Mouse (Mus musculus) heart, embryonic 12.5 days (tissue): Measurements from ENCODE around the gene Bloc1s3. TPM values are rescaled to one million over a fixed set of nuclear protein-coding genes. Genes with fewer than 3 reads are reported as not detected.
A peak's percentile ranks its signal among the peaks of the same experiment; 100 is the strongest.

Source experiments
- ATAC-seq: fragments of 200-750 bp; cut with Nextera tagmentation; 2 replicates; pipeline ENCODE4 v1.8.0; 2017; ENCODE audit warnings: moderate TSS enrichment, moderate library complexity; ENCODE audit not compliant: insufficient number of reproducible peaks, low FRiP score
- H3K27ac ChIP-seq: fragments of 300-500 bp; sonication (generic); 2 replicates; pipeline ENCODE4 v1.5.1; 2016; ENCODE audit warnings: mild to moderate bottlenecking, moderate library complexity; ENCODE audit not compliant: poor library complexity, severe bottlenecking
- H3K27me3 ChIP-seq: fragments of 300-500 bp; sonication (generic); replicated peaks from 2 replicates; pipeline ENCODE4 v1.6.1; 2016; ENCODE audit warnings: mild to moderate bottlenecking, moderate library complexity
- H3K36me3 ChIP-seq: fragments of 300-500 bp; sonication (generic); 2 replicates; pipeline ENCODE4 v1.6.1; 2016; ENCODE audit warnings: mild to moderate bottlenecking, moderate library complexity
- H3K4me1 ChIP-seq: fragments of 300-500 bp; sonication (generic); replicated peaks from 2 replicates; pipeline ENCODE4 v1.6.1; 2016; ENCODE audit warnings: mild to moderate bottlenecking
- H3K4me2 ChIP-seq: fragments of 300-500 bp; sonication (generic); 2 replicates; pipeline ENCODE4 v1.6.1; 2016; ENCODE audit warnings: mild to moderate bottlenecking, moderate library complexity
- H3K4me3 ChIP-seq: fragments of 300-500 bp; sonication (generic); 2 replicates; pipeline ENCODE4 v1.5.1; 2016; ENCODE audit warnings: mild to moderate bottlenecking
- H3K9ac ChIP-seq: fragments of 300-500 bp; sonication (generic); 2 replicates; pipeline ENCODE4 v1.6.1; 2016; ENCODE audit warnings: mild to moderate bottlenecking, moderate library complexity
- H3K9me3 ChIP-seq: fragments of 300-500 bp; sonication (generic); replicated peaks from 2 replicates; pipeline ENCODE4 v1.6.1; 2016; ENCODE audit warnings: mild to moderate bottlenecking, moderate library complexity
- WGBS: fragments of 180-500 bp; shearing (Covaris S2); methylation state at CpG from one replicate; pipeline ENCODE4 v1.1.7; 2016; 5-methylcytosine and 5-hydroxymethylcytosine counted together
- polyA plus RNA-seq: library from polyadenylated mRNA; unstranded; fragments of >200 nt; fragmentation: Nextera tagmentation; extraction: Ambion mirVana; gene quantifications from 2 replicates; pipeline ENCODE4 v1.2.1, GENCODE M21; 2016

Gene Bloc1s3
- polyA plus RNA-seq, 1 experiment from 2014 or later: 2.4 TPM

DNA sequence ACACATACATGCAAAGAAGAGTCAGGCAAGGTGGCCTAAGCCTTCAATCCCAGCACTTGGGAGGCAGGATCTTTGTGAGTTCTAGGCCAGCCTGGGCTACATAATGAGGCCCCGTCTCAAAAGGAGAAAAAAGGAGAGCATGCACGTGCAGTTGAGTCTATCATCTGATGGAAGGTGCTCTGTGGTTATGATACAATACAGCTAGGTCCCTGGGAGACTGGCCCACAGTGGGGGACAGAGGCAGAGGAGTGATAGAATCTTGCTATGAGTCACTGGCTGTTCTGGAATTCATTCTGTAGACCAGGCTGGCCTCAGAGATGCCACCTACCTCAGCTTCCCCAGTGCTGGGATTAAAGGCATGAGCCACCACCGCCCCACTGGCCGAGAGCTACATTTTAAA lies 45.7 kb downstream of the Bloc1s3 start:
- Histone ChIP-seq H3K4me1 (peaks cover 43% of the 10 kb centered on the region), H3K4me3 (peak overlapping the region; percentile 31; the same call in 1 of the 2 replicates), H3K9me3 (no peaks in the 10 kb centered on the region), H3K27me3 (peaks cover 16% of the 10 kb centered on the region; the same call in 1 of the 2 replicates), H3K4me2 (peak overlapping the region; percentile 62), H3K36me3 (no peaks in the 10 kb centered on the region), H3K9ac (0 out of 2 replicates have a peak overlapping the region, but pooled peaks have one; percentile 21), H3K27ac (peak overlapping the region; percentile 56; the same call in 1 of the 2 replicates)
- WGBS: 62% methylated on average over 4 of the region's 4 CpGs
- no peak for ATAC-seq

DNA sequence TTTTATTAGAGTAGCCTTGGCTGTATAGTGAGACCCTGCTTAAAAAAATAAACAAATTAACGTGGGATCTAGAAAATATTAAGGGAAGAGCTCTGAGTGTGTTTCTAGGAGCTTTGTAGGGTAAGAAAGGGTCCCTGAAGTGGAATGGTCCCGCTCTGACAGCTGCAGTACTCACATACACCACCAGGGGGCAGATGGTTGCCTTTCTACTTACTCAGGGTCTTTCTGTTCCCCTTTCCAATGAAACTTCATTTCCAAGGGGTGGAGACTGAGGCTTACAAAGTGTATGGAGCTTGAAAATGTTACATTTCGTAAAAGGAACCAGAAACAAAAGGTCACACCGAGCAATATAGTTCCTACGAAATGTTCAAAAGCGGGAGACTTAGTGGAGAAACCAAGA lies 46.7 kb downstream of the Bloc1s3 start:
- Histone ChIP-seq H3K9me3 (no peaks in the 10 kb centered on the region), H3K27ac (no peak overlapping the region), H3K4me1 (peaks cover 48% of the 10 kb centered on the region), H3K4me2 (no peak overlapping the region), H3K9ac (0 out of 2 replicates have a peak overlapping the region, but pooled peaks have one; percentile 32), H3K4me3 (no peak overlapping the region), H3K27me3 (peaks cover 11% of the 10 kb centered on the region; the same call in 1 of the 2 replicates), H3K36me3 (peaks cover 4% of the 10 kb centered on the region; the same call in 1 of the 2 replicates)
- WGBS: 14% methylated on average over 6 of the region's 6 CpGs
- no peak for ATAC-seq

DNA sequence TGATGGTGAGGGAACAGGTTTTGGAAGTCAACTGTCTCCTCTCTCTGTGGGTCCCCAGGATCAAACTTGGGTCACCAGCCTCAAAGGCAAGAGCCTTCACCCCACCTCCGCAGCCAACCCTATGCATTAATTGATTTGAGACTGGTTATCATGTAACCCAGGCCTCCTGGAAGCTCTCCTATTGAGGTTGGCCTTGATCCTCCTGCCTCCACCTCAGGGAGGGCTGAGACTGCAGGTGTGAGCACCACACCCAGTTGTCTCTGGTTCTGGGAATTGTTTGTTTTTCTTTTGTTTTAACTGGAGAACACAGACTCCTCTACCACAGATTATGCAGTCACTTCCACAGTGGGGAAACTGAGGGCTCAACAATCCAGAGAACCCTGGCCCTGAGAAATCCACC lies 47.7 kb downstream of the Bloc1s3 start:
- no peak overlapping the region for H3K27ac ChIP-seq
- no peak overlapping the region for H3K4me3 ChIP-seq
- 85% methylated on average over 1 of the region's 1 CpGs for WGBS
- H3K9me3 ChIP-seq: no peaks in the 10 kb centered on the region
- H3K4me2 ChIP-seq: no peak overlapping the region
- H3K36me3 ChIP-seq: peaks cover 11% of the 10 kb centered on the region; the same call in 1 of the 2 replicates
- no peak overlapping the region for H3K9ac ChIP-seq
- H3K4me1 ChIP-seq: peaks cover 47% of the 10 kb centered on the region
- peaks cover 2% of the 10 kb centered on the region; the same call in 1 of the 2 replicates for H3K27me3 ChIP-seq
- no peak for ATAC-seq

DNA sequence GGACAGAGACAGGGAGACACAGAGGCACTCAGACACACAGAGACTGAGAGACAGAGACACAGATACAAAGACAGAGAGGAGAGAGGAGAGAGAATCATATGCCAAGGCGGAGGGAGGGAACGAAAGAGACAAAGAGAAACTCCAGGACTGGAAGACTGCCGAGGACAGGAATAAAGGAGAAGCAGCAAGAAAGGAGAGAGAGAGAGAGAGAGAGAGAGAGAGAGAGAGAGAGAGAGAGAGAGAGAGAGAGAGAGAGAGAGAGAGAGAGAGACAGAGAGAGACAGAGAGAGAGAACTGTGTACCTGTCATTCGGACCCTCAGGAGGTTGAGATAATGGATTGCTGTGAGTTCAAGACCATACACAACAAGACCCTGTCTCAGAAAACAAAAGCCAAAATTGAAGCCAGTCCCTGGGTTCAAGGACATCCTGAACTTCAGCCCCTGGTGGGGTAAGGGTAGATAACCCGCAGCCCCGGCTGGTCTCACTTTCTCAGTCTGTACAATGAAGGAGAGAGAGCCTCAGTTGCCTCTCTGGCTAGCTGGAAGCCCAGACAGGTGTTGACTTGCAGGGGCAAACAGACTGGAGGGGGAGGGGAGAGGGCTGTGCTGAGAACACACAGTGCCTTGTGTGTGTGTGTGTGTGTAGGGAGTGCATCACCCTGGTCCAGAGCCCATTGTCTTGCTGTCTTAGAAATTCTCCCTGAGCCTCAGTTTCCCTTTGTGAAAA lies 48.9 kb downstream of the Bloc1s3 start:
- peaks cover 18% of the 10 kb centered on the region for H3K36me3 ChIP-seq
- H3K9me3 ChIP-seq: no peaks in the 10 kb centered on the region
- ATAC-seq: no peak
- peak overlapping the region; percentile 88 for H3K27ac ChIP-seq
- H3K9ac ChIP-seq: peak overlapping the region; percentile 95
- H3K27me3 ChIP-seq: no peaks in the 10 kb centered on the region
- peak overlapping the region; percentile 100 for H3K4me3 ChIP-seq
- H3K4me1 ChIP-seq: peaks cover 35% of the 10 kb centered on the region
- 19% methylated on average over 6 of the region's 6 CpGs for WGBS
- peak overlapping the region; percentile 97 for H3K4me2 ChIP-seq

DNA sequence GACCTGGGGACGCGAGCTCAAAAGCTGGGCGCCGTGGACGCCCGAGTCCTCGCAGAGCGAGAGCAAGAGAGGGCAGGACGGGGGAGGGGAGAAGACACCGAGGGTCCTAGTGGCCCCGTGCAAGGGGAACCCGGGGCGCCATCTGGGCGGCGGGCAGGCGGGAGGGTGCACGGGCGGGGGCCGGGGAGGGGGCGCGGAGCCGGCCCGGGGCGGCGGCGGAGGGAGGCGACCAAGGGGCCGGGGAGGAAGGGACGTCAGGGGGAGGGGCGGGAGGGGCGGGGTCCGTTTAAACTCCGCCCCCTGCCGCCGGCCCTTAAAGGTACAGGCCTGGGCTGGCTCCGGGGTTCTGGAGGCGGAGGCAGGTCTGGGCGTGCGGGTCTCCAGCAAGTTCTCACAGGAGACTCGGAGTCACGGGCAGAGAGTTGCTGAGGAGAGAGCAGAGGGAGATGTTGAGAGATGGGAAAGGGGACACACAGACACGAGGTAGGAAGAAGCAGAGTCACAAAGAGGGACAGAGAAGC lies 49.5 kb downstream of the Bloc1s3 start, which contains the start of gene Mark4:
Mark4 (minus strand) TSS at position 231 of the 521 bp plus-strand sequence.
- peak within 1 kb of the TSS; percentile 97 for H3K4me2 ChIP-seq
- peak; percentile 88 for ATAC-seq
- H3K27me3 ChIP-seq: no peaks in the 10 kb centered on the region
- peaks cover 34% of the 10 kb centered on the region for H3K4me1 ChIP-seq
- H3K27ac ChIP-seq: peak within 1 kb of the TSS; percentile 88
- H3K36me3 ChIP-seq: peaks cover 21% of the 10 kb centered on the region
- H3K9me3 ChIP-seq: no peaks in the 10 kb centered on the region
- peak within 1 kb of the TSS; percentile 100 for H3K4me3 ChIP-seq
- H3K9ac ChIP-seq: peak within 1 kb of the TSS; percentile 95
- 1% methylated on average over 28 of the region's 42 CpGs for WGBS

DNA sequence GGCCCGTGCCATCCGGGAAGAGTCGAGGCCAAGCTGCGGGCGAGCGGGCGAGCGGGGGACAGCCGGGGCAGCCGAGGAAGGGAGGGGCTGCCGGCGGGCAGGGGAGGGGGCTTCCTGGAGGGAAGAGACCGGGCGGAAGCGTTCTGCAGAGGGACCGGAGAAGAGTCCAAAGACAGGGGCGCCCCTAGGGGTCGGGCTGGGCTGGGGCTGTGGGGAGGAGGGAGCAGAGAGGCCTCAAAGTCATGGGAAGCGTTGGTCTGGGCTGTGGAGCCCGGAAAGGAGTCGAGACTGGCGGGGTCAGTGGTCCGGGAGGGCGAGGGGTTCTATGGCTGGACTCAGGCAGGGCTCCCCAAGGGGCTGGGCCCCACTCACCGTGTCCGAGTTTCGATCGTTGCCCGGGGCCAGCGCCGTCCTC lies 50.1 kb downstream of the Bloc1s3 start:
- Histone ChIP-seq H3K9me3 (no peaks in the 10 kb centered on the region), H3K27ac (peak overlapping the region; percentile 88), H3K4me2 (peak overlapping the region; percentile 97), H3K4me1 (peaks cover 33% of the 10 kb centered on the region), H3K36me3 (peaks cover 24% of the 10 kb centered on the region), H3K27me3 (no peaks in the 10 kb centered on the region), H3K9ac (peak overlapping the region; percentile 95), H3K4me3 (peak overlapping the region; percentile 100)
- ATAC-seq: peak; percentile 79
- WGBS: 1% methylated on average over 24 of the region's 31 CpGs

DNA sequence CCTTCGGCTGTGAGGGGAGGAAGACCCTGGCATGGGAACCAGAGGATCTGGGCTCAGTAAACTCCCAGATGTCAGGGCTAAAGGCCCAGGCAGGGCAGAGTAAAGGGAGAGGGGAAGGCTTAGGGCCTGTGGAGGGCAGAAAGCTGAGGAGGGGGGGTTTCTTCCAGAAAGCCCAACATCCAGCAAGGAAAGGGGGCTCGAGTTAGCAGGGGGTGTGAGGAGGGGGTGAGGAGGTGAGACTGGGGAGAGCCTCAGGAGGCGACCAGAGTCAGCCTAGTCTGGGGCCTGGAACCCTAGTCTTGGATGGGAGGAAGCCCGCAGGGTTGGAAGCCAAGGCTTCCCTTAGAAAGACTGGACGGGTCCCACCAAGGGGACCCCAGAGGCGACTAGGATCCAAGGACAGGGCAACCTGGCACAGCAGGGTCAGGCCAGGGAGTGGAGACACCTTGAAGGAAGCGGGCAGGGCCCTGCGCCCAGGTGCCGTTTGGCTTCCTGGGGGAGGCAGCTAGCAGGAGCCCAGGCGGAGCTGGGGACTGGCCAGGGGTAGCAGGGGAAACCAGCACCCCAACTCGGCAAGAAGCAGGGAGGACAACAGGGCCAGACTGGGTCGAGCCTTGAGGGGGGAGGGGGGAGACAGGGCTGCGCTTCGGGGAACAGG lies 50.6 kb downstream of the Bloc1s3 start:
- peak overlapping the region; percentile 95 for H3K9ac ChIP-seq
- peaks cover 25% of the 10 kb centered on the region for H3K36me3 ChIP-seq
- peak overlapping the region; percentile 97 for H3K4me2 ChIP-seq
- H3K4me1 ChIP-seq: peaks cover 28% of the 10 kb centered on the region
- H3K27ac ChIP-seq: peak overlapping the region; percentile 88
- H3K9me3 ChIP-seq: no peaks in the 10 kb centered on the region
- no peaks in the 10 kb centered on the region for H3K27me3 ChIP-seq
- no peak; the same call in 1 of the 2 replicates for ATAC-seq
- peak overlapping the region; percentile 100 for H3K4me3 ChIP-seq
- WGBS: 8% methylated on average over 14 of the region's 14 CpGs

DNA sequence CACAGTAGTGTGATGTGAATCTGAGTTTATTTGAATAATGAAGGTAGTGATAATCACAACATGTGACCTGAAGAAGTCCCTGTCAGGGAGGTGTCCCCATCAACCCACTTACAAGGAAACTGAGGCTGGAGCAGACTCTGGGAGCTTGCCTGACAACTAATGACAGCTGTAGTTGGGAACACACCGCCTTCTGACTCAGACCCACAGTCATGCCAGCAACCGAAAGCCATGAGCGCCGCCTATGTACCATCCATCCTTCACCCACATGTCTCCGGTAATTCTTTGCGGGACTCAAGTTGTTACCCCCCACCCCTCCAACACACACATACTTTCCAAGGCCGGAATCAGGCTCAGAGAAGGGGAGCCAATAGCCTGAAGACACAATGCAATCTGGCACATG lies 51.5 kb downstream of the Bloc1s3 start:
- Histone ChIP-seq H3K9ac (0 out of 2 replicates have a peak overlapping the region, but pooled peaks have one; percentile 7), H3K9me3 (no peaks in the 10 kb centered on the region), H3K4me2 (peak overlapping the region; percentile 97), H3K27me3 (no peaks in the 10 kb centered on the region), H3K4me3 (peak overlapping the region; percentile 100), H3K4me1 (peaks cover 24% of the 10 kb centered on the region), H3K36me3 (peaks cover 34% of the 10 kb centered on the region), H3K27ac (no peak overlapping the region)
- no peak for ATAC-seq
- WGBS: 93% methylated on average over 7 of the region's 7 CpGs

DNA sequence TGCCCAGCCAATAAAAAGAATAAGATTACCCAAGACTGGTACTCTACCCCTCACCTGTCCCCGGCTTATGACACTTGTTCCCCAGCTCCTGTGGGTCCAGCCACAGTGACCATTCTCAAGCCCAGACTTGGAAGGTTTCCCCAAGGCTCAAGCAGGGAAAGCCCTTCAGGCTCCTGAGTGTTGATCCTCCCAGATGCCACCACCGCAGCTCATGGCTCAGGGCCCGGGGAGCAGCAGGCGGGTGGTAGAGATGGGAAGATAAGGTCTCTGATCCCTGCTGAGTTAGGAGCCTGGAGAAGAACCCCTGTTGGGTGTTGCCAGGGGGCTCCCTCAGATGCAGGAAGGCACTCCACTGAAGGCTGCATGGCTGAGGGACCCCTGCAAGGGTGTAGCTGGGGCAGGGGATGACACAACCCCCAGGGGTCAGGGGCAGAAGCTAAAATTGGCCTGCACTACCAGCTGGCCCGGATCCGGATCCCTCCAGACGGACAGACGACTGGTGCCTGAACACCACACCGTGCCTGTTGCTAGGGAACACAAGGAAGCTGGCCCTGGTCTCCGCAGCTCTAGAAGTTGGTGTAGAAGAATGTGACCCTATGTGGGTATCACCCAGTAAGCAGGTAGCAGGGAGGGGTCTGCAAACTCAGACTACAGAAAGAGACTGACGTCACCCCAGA lies 52.2 kb downstream of the Bloc1s3 start:
- 0 out of 2 replicates have a peak overlapping the region, but pooled peaks have one; percentile 7 for H3K9ac ChIP-seq
- H3K4me2 ChIP-seq: peak overlapping the region; percentile 97; the same call in 1 of the 2 replicates
- H3K4me3 ChIP-seq: no peak overlapping the region
- no peaks in the 10 kb centered on the region for H3K9me3 ChIP-seq
- no peak overlapping the region for H3K27ac ChIP-seq
- WGBS: 59% methylated on average over 11 of the region's 11 CpGs
- H3K27me3 ChIP-seq: no peaks in the 10 kb centered on the region
- ATAC-seq: no peak
- H3K36me3 ChIP-seq: peaks cover 41% of the 10 kb centered on the region
- peaks cover 24% of the 10 kb centered on the region for H3K4me1 ChIP-seq

DNA sequence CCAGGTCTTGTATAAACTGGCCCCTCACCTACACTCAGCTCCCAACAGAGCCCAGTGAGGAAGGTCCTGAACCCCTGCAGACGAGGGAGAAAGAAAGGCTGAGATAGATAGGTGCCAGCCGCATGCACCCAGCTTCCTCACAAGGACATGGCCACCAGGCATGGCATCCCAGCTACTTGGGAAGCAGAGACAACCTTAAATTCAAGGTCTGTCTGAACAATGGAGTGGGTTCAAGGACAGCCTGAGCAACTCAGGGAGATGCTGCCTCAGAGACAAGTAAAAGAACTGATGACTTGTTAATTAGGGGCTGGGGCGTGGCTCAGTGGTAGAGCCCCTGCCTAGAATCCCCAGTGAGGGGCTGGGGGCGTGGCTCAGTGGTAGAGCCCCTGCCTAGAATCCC lies 53.0 kb downstream of the Bloc1s3 start:
- no peak overlapping the region for H3K9ac ChIP-seq
- no peak overlapping the region for H3K4me2 ChIP-seq
- H3K27me3 ChIP-seq: no peaks in the 10 kb centered on the region
- 90% methylated on average over 4 of the region's 4 CpGs for WGBS
- peaks cover 24% of the 10 kb centered on the region for H3K4me1 ChIP-seq
- no peak overlapping the region for H3K27ac ChIP-seq
- ATAC-seq: no peak
- H3K4me3 ChIP-seq: no peak overlapping the region
- H3K36me3 ChIP-seq: peaks cover 49% of the 10 kb centered on the region
- no peaks in the 10 kb centered on the region for H3K9me3 ChIP-seq
